Mouse (Mus musculus): ENCODE data around the gene Tacstd2. TPM values are rescaled to one million over a fixed set of nuclear protein-coding genes. Genes with fewer than 3 reads are reported as not detected.

The Tacstd2 gene
- not detected for polyA plus RNA-seq (2017; shearing (Covaris generic))

DNA sequence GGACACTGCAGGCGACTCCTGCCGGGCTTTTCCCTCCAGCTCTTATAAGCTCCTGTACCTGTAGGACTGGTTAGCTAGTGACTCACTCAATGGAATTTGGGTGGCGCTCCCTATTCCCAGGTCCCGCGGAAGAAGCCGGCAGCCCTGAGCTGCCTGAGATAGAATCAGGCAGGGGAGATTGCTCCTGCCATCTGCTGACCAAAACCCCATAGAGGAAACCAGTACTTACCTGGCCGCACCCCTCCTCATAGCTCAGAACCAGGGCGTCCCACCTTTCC, at the start of gene Tacstd2:
Gene Tacstd2, minus strand, starts transcription at position 20 of the 278 bp plus-strand sequence.

DNA sequence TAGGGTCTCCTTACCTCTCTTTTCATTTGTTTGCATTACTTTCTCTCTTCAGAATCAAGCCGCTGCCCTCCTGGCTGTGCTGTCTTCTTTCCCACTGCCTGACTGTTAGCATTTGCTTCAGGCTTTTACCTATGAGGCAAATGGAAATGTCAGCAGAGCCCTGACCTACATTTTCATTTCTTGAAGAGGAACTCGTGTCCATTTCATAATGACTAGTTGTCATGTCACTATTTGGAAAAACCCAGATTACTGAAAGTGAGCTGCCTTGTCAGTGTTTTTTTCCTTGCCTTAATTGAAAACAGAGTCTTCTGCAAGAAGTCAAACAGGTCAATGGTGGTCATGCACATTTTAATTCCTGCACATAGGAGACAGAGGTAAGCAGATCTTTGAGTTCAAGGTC, 43.8 kb downstream of the Tacstd2 start, which contains the start of gene Il23r:
Gene Il23r, minus strand, starts transcription at position 101 of the 400 bp plus-strand sequence.

Other genes with a start within 250 kb of the Tacstd2 start
- gene Il12rb2, start 159.6 kb downstream of the Tacstd2 start, polyA plus RNA-seq (2017; shearing (Covaris generic)), result 2.3 TPM
- 0.40 TPM for gene Il23r, start 43.9 kb downstream of the Tacstd2 start, polyA plus RNA-seq (2017; shearing (Covaris generic))

All from activated CD4-positive, CD25-positive, alpha-beta regulatory T cell, adult 9 weeks (primary cell).